Mouse (Mus musculus): Measurements from ENCODE around the gene Slc22a18. TPM values are rescaled to one million over a fixed set of nuclear protein-coding genes. Genes with fewer than 3 reads are reported as not detected.

The Slc22a18 gene
- total RNA-seq, 2 experiments from 2014 or later: 0.25 TPM; not detected in 1

- intact Hi-C loops (cut with DNase I): no loop called here
- DNase-seq: no peak
These were observed 73.0 kb downstream of the Slc22a18 start for GRCm38 (mm10) chr7:143546554-143546953.

GRCm38 (mm10) chr7:143548231-143548961, 74.9 kb downstream of the Slc22a18 start:
- intact Hi-C loops (cut with DNase I): no loop called here
- DNase-seq: no peak

Other genes starting within 250 kb of the Slc22a18 start
- 10 to 100 TPM; 43.2 to 98.2 TPM for gene Cdkn1c, start 12.7 kb upstream of the Slc22a18 start, total RNA-seq (2021)
- gene Phlda2, start 29.4 kb downstream of the Slc22a18 start, total RNA-seq (2021): not detected
- gene Nap1l4, start 75.4 kb downstream of the Slc22a18 start, total RNA-seq (2021): 100 to 1,000 TPM; 167 to 189 TPM
- 10 to 100 TPM; 33.9 to 38.6 TPM for gene Cars, start 126.4 kb downstream of the Slc22a18 start, total RNA-seq (2021)
- gene Tnfrsf26, start 155.0 kb downstream of the Slc22a18 start, total RNA-seq (2021): under 1 TPM; 0.10 to 0.20 TPM
- gene Tnfrsf22, start 175.9 kb downstream of the Slc22a18 start, total RNA-seq (2021): 1 to 10 TPM; 1.5 to 2.0 TPM
- 1 to 10 TPM; 2.7 to 3.3 TPM for gene Tnfrsf23, start 212.1 kb downstream of the Slc22a18 start, total RNA-seq (2021)

Measured in gastrocnemius, postnatal 36 days (tissue).